Mouse (Mus musculus): ENCODE results near the gene Mrgpra2b.
"Not testable (repeated sequence)": the region's sequence is repeated elsewhere in the genome, so short reads cannot be mapped to it uniquely, and the experiment has no call there.

DNA sequence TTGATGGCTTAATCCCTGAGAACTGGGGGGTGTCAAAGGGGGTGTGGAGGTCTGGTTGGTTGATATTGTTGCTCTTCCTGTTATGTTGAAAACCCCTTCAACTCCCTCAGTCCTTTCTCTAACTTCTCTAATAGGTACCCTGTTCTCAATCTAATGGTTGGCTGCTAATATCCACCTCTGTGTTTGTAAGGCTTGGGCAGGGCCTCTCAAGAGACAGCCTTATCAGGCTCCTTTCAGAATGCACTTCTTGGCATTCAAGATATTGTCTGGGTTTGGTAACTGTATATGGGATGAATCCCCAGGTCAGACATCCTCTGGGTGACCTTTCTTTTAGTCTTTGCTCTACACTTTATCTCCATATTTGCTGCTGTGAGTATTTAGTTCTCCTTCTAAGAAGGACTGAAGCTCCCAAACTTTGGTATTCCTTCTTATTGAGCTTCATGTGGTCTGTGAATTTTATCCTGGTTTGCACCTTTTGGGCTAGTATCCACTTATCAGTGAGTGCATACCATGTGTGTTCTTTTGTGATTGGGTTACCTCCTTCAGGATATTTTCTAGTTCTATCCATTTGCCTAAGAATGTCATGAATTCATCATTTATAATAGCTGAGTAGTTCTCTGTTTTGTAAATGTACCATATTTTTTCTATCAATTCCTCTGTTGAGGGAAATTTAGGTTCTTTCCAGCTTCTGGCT lies 100.7 kb downstream of the Mrgpra2b start:
- TF ChIP-seq CTCF (IDR thresholded peaks at IDR 0.05; ENCODE audit: control insufficient read depth, insufficient read depth, insufficient read length); MYOD1 (IDR thresholded peaks at IDR 0.05; ENCODE audit: control insufficient read depth, insufficient read length, low read depth); MAX (IDR thresholded peaks at IDR 0.05); FOSL1 (IDR thresholded peaks at IDR 0.05; ENCODE audit: insufficient read depth, low read length, poor library complexity, severe bottlenecking); USF1 (IDR thresholded peaks at IDR 0.05; ENCODE audit: low read depth); MYOG (IDR thresholded peaks at IDR 0.05; ENCODE audit: control insufficient read depth, extremely low read depth, insufficient read length); CEBPB (IDR thresholded peaks at IDR 0.05; ENCODE audit: low read depth): not testable (repeated sequence)
